Mouse (Mus musculus) liver, embryonic 13.5 days (tissue): ENCODE data around the gene Col5a1. TPM values are rescaled to one million over a fixed set of nuclear protein-coding genes. Genes with fewer than 3 reads are reported as not detected.

Experiments
- ATAC-seq: fragments of 200-750 bp; cut with Nextera tagmentation; 2 replicates; pipeline ENCODE4 v1.8.0; 2017; ENCODE audit warnings: low read depth, mild to moderate bottlenecking, moderate number of reproducible peaks, moderate library complexity
- DNase-seq: peaks from one replicate; pipeline ENCODE4 v3.0.0; 2022
- H3K27ac ChIP-seq: fragments of 300-500 bp; sonication (generic); 2 replicates; pipeline ENCODE4 v1.5.1; 2015; ENCODE audit warnings: moderate library complexity, mild to moderate bottlenecking, inconsistent platforms
- H3K27me3 ChIP-seq: fragments of 300-500 bp; sonication (generic); 2 replicates; pipeline ENCODE4 v1.6.1; 2015; ENCODE audit warnings: mild to moderate bottlenecking, inconsistent platforms
- H3K36me3 ChIP-seq: fragments of 300-500 bp; sonication (generic); 2 replicates; pipeline ENCODE4 v1.6.1; 2015; ENCODE audit warnings: mild to moderate bottlenecking, inconsistent platforms
- H3K4me1 ChIP-seq: fragments of 300-500 bp; sonication (generic); replicated peaks from 2 replicates; pipeline ENCODE4 v1.6.1; 2015; ENCODE audit warnings: inconsistent platforms
- H3K4me2 ChIP-seq: fragments of 300-500 bp; sonication (generic); 2 replicates; pipeline ENCODE4 v1.6.1; 2015; ENCODE audit warnings: inconsistent platforms, mild to moderate bottlenecking, moderate library complexity
- H3K4me3 ChIP-seq: fragments of 300-500 bp; sonication (generic); replicated peaks from 2 replicates; pipeline ENCODE4 v1.5.1; 2015; ENCODE audit warnings: mild to moderate bottlenecking, inconsistent platforms
- H3K9ac ChIP-seq: fragments of 300-500 bp; sonication (generic); 2 replicates; pipeline ENCODE4 v1.6.1; 2015; ENCODE audit warnings: mild to moderate bottlenecking, inconsistent platforms
- H3K9me3 ChIP-seq: fragments of 300-500 bp; sonication (generic); replicated peaks from 2 replicates; pipeline ENCODE4 v1.6.1; 2016; ENCODE audit warnings: inconsistent platforms
- WGBS: fragments of 180-500 bp; shearing (Covaris S2); methylation state at CpG from one replicate; pipeline ENCODE4 v1.1.7; 2015; ENCODE audit not compliant: insufficient replicate concordance; 5-methylcytosine and 5-hydroxymethylcytosine counted together
- polyA plus RNA-seq: library from polyadenylated mRNA; unstranded; fragments of >200 nt; fragmentation: Nextera tagmentation; extraction: Ambion mirVana; gene quantifications from 2 replicates; pipeline ENCODE4 v1.2.1, GENCODE M21; 2015

Col5a1 gene
- 11.1 and 11.9 TPM in 2 replicates for polyA plus RNA-seq

- WGBS, result under 1% methylated on average over 43 of the region's 45 CpGs
- peaks cover 76% of the 10 kb centered on the region for H3K27me3 ChIP-seq
- H3K4me3 ChIP-seq, result peak within 1 kb of the TSS; percentile 55
- peaks cover 2% of the 10 kb centered on the region; the same call in 1 of the 2 replicates for H3K4me1 ChIP-seq
- H3K9ac ChIP-seq, result peak within 1 kb of the TSS; percentile 59
- ATAC-seq (peak; percentile 72), DNase-seq (peak; percentile 8)
- H3K4me2 ChIP-seq, result peak within 1 kb of the TSS; percentile 59
- peak within 1 kb of the TSS; percentile 9 for H3K27ac ChIP-seq
- no peaks in the 10 kb centered on the region for H3K36me3 ChIP-seq
- no peaks in the 10 kb centered on the region for H3K9me3 ChIP-seq
These were observed at the start of gene Col5a1 for GRCm38 (mm10) chr2:27886148-27886551. Gene Col5a1, plus strand, starts transcription at chr2:27886425.

- no peaks in the 10 kb centered on the region for H3K9me3 ChIP-seq
- ATAC-seq, result no peak
- no peak overlapping the region for H3K9ac ChIP-seq
- H3K27me3 ChIP-seq, result no peaks in the 10 kb centered on the region
- no peak overlapping the region for H3K4me3 ChIP-seq
- WGBS, result 76% methylated on average over 9 of the region's 9 CpGs
- no peaks in the 10 kb centered on the region for H3K36me3 ChIP-seq
- no peak overlapping the region for H3K4me2 ChIP-seq
- DNase-seq, result no peak
- no peak overlapping the region for H3K27ac ChIP-seq
- H3K4me1 ChIP-seq, result no peaks in the 10 kb centered on the region
These were observed 48.1 kb upstream of the Col5a1 start for GRCm38 (mm10) chr2:27838112-27838511.

- Histone ChIP-seq H3K27ac (no peak overlapping the region), H3K4me3 (no peak overlapping the region), H3K4me1 (no peaks in the 10 kb centered on the region), H3K9me3 (no peaks in the 10 kb centered on the region), H3K36me3 (no peaks in the 10 kb centered on the region), H3K27me3 (no peaks in the 10 kb centered on the region), H3K9ac (no peak overlapping the region), H3K4me2 (no peak overlapping the region)
- 44% methylated on average over 3 of the region's 3 CpGs for WGBS
- no peak for DNase-seq
- no peak for ATAC-seq
These were observed 45.3 kb upstream of the Col5a1 start for GRCm38 (mm10) chr2:27840890-27841289.

GRCm38 (mm10) chr2:27842893-27843292 lies 43.3 kb upstream of the Col5a1 start:
- no peak overlapping the region for H3K4me3 ChIP-seq
- 65% methylated on average over 13 of the region's 13 CpGs for WGBS
- no peaks in the 10 kb centered on the region for H3K36me3 ChIP-seq
- H3K9me3 ChIP-seq, result no peaks in the 10 kb centered on the region
- no peak overlapping the region for H3K4me2 ChIP-seq
- H3K4me1 ChIP-seq, result no peaks in the 10 kb centered on the region
- no peak for DNase-seq
- no peak for ATAC-seq
- H3K27ac ChIP-seq, result no peak overlapping the region
- H3K9ac ChIP-seq, result no peak overlapping the region
- H3K27me3 ChIP-seq, result no peaks in the 10 kb centered on the region

- DNase-seq (no peak), ATAC-seq (no peak)
- Histone ChIP-seq H3K27ac (no peak overlapping the region), H3K4me3 (no peak overlapping the region), H3K4me2 (no peak overlapping the region), H3K9ac (no peak overlapping the region), H3K36me3 (no peaks in the 10 kb centered on the region), H3K4me1 (0 out of 2 replicates have a peak, but pooled peaks cover 3% of the 10 kb centered on the region), H3K9me3 (no peaks in the 10 kb centered on the region), H3K27me3 (no peaks in the 10 kb centered on the region)
- 65% methylated on average over 4 of the region's 4 CpGs for WGBS
These were observed 41.3 kb upstream of the Col5a1 start for GRCm38 (mm10) chr2:27844885-27845284.

GRCm38 (mm10) chr2:27847001-27847400 lies 39.2 kb upstream of the Col5a1 start:
- 49% methylated on average over 5 of the region's 5 CpGs for WGBS
- Histone ChIP-seq H3K36me3 (no peaks in the 10 kb centered on the region), H3K4me1 (0 out of 2 replicates have a peak, but pooled peaks cover 3% of the 10 kb centered on the region), H3K27me3 (no peaks in the 10 kb centered on the region), H3K27ac (no peak overlapping the region), H3K9ac (no peak overlapping the region), H3K9me3 (no peaks in the 10 kb centered on the region), H3K4me3 (no peak overlapping the region), H3K4me2 (no peak overlapping the region)
- no peak for DNase-seq
- no peak for ATAC-seq

- H3K4me1 ChIP-seq, result 0 out of 2 replicates have a peak, but pooled peaks cover 3% of the 10 kb centered on the region
- no peak overlapping the region for H3K4me3 ChIP-seq
- no peak overlapping the region for H3K4me2 ChIP-seq
- ATAC-seq (no peak), DNase-seq (no peak)
- no peak overlapping the region for H3K9ac ChIP-seq
- H3K9me3 ChIP-seq, result no peaks in the 10 kb centered on the region
- 42% methylated on average over 7 of the region's 7 CpGs for WGBS
- H3K27me3 ChIP-seq, result no peaks in the 10 kb centered on the region
- no peak overlapping the region for H3K27ac ChIP-seq
- H3K36me3 ChIP-seq, result no peaks in the 10 kb centered on the region
These were observed 38.3 kb upstream of the Col5a1 start for GRCm38 (mm10) chr2:27847851-27848435.

- H3K4me2 ChIP-seq, result no peak overlapping the region
- no peaks in the 10 kb centered on the region for H3K27me3 ChIP-seq
- H3K4me3 ChIP-seq, result no peak overlapping the region
- ATAC-seq (no peak), DNase-seq (no peak)
- H3K9me3 ChIP-seq, result no peaks in the 10 kb centered on the region
- no peak overlapping the region for H3K9ac ChIP-seq
- H3K27ac ChIP-seq, result no peak overlapping the region
- WGBS, result 27% methylated on average over 5 of the region's 5 CpGs
- no peaks in the 10 kb centered on the region for H3K36me3 ChIP-seq
- 0 out of 2 replicates have a peak, but pooled peaks cover 3% of the 10 kb centered on the region for H3K4me1 ChIP-seq
These were observed 37.8 kb upstream of the Col5a1 start for GRCm38 (mm10) chr2:27848466-27848865.

GRCm38 (mm10) chr2:27858348-27858903 lies 27.8 kb upstream of the Col5a1 start:
- ATAC-seq, result no peak
- H3K9ac ChIP-seq, result no peak overlapping the region

GRCm38 (mm10) chr2:27861576-27862238 lies 24.5 kb upstream of the Col5a1 start:
- ATAC-seq, result no peak

More at GRCm38 (mm10) chr2:27858348-27858903, 27.8 kb upstream of the Col5a1 start:
- H3K4me3 ChIP-seq, result no peak overlapping the region
- DNase-seq, result no peak
- H3K27ac ChIP-seq, result no peak overlapping the region
- H3K27me3 ChIP-seq, result 0 out of 2 replicates have a peak, but pooled peaks cover 6% of the 10 kb centered on the region
- no peaks in the 10 kb centered on the region for H3K36me3 ChIP-seq
- no peak overlapping the region for H3K4me2 ChIP-seq
- no peaks in the 10 kb centered on the region for H3K4me1 ChIP-seq
- H3K9me3 ChIP-seq, result no peaks in the 10 kb centered on the region
- 47% methylated on average over 9 of the region's 9 CpGs for WGBS

GRCm38 (mm10) chr2:27864491-27865365 lies 21.5 kb upstream of the Col5a1 start:
- H3K36me3 ChIP-seq, result no peaks in the 10 kb centered on the region
- H3K4me2 ChIP-seq, result no peak overlapping the region
- H3K9ac ChIP-seq, result no peak overlapping the region
- whole genome bisulfite sequencing, result 61% methylated on average over 18 of the region's 18 CpGs
- no peaks in the 10 kb centered on the region for H3K9me3 ChIP-seq
- no peak overlapping the region for H3K4me3 ChIP-seq
- DNase-seq (no peak), ATAC-seq (no peak)
- H3K27me3 ChIP-seq, result no peaks in the 10 kb centered on the region
- no peak overlapping the region for H3K27ac ChIP-seq
- no peaks in the 10 kb centered on the region for H3K4me1 ChIP-seq

More at GRCm38 (mm10) chr2:27861576-27862238, 24.5 kb upstream of the Col5a1 start:
- 65% methylated on average over 9 of the region's 9 CpGs for WGBS
- no peaks in the 10 kb centered on the region for H3K36me3 ChIP-seq
- H3K4me2 ChIP-seq, result no peak overlapping the region
- H3K27ac ChIP-seq, result no peak overlapping the region
- H3K4me1 ChIP-seq, result no peaks in the 10 kb centered on the region
- no peak for DNase-seq
- no peaks in the 10 kb centered on the region for H3K9me3 ChIP-seq
- 0 out of 2 replicates have a peak, but pooled peaks cover 2% of the 10 kb centered on the region for H3K27me3 ChIP-seq
- H3K9ac ChIP-seq, result no peak overlapping the region
- no peak overlapping the region for H3K4me3 ChIP-seq
